Mouse (Mus musculus) heart, adult 2 months (tissue): ENCODE measurements at regions not wholly inside any gene's neighbourhood (a gene's known extent, or its start where the extent isn't known, plus 50 kb on each side); places are given as distances from the start of the nearest gene placed in this dataset.

Experiments
- DNase-seq, 2 experiments: peaks; one replicate each; pipeline ENCODE4 v3.0.0; 2021
- H3K27ac ChIP-seq: fragments of 200-600 bp; 2 replicates; pipeline ENCODE4 v1.8.1; 2022
- H3K27me3 ChIP-seq: fragments of 200-500 bp; 2 replicates; pipeline ENCODE4 v1.6.1; 2012; ENCODE audit warnings: mild to moderate bottlenecking, low read length, inconsistent platforms, mixed read lengths; ENCODE audit not compliant: control insufficient read depth, insufficient read depth
- H3K36me3 ChIP-seq: fragments of 200-500 bp; 2 replicates; pipeline ENCODE4 v1.6.1; 2012; ENCODE audit warnings: low read length, inconsistent platforms; ENCODE audit not compliant: control insufficient read depth, insufficient read depth
- H3K4me1 ChIP-seq: fragments of 200-500 bp; 2 replicates; pipeline ENCODE4 v1.6.1; 2011; ENCODE audit warnings: low read length; ENCODE audit not compliant: control insufficient read depth, insufficient read depth
- H3K4me3 ChIP-seq: fragments of 200-600 bp; 2 replicates; pipeline ENCODE4 v1.8.1; 2022
- H3K79me2 ChIP-seq: fragments of 200-500 bp; replicated peaks from 2 replicates; pipeline ENCODE4 v1.6.1; 2012; ENCODE audit warnings: mild to moderate bottlenecking, inconsistent platforms, low read length, moderate library complexity, mixed read lengths; ENCODE audit not compliant: control insufficient read depth, insufficient read depth
- H3K9ac ChIP-seq: fragments of 200-500 bp; 2 replicates; pipeline ENCODE4 v1.6.1; 2012; ENCODE audit warnings: low read depth, mild to moderate bottlenecking, control low read depth, inconsistent platforms, low read length, mixed read lengths
- CTCF ChIP-seq: fragments of 200-600 bp; IDR thresholded peaks from 2 replicates; pipeline ENCODE4 v1.8.1; 2022; ENCODE audit warnings: antibody characterized with exemption, mild to moderate bottlenecking, moderate library complexity
- EP300 ChIP-seq: fragments of 200-500 bp; IDR thresholded peaks from 2 replicates; pipeline ENCODE4 v1.6.1; 2011; ENCODE audit warnings: low read depth, low read length, control low read depth; ENCODE audit not compliant: insufficient read depth
- POLR2A ChIP-seq: fragments of 200-500 bp; IDR thresholded peaks from 2 replicates; pipeline ENCODE4 v1.6.1; 2011; ENCODE audit warnings: mild to moderate bottlenecking, low read depth, low read length, control low read depth; ENCODE audit not compliant: insufficient read depth
- whole genome bisulfite sequencing: fragments of 180-500 bp; shearing (Covaris S2); methylation state at CpG from one replicate; pipeline ENCODE4 v1.1.7; 2018; 5-methylcytosine and 5-hydroxymethylcytosine counted together
- intact Hi-C: fragments of 180-260 bp; cut with DNase I; formaldehyde crosslinking; loops from one replicate; pipeline ENCODE4 v1.15.1; 2025

- H3K27me3 ChIP-seq = no peaks in the 10 kb centered on the region
- DNase-seq = no peak
- no peak overlapping the region for H3K4me3 ChIP-seq
- no peaks in the 10 kb centered on the region for H3K36me3 ChIP-seq
- H3K27ac ChIP-seq = no peak overlapping the region
- no peak overlapping the region for H3K9ac ChIP-seq
- no peak for TF ChIP-seq EP300
- TF ChIP-seq CTCF = no peak
- TF ChIP-seq POLR2A = no peak
- WGBS = 69% methylated on average over 6 of the region's 6 CpGs
- H3K79me2 ChIP-seq = no peaks in the 10 kb centered on the region
- no peaks in the 10 kb centered on the region for H3K4me1 ChIP-seq
- intact Hi-C loops = no loop called here
Observed at GRCm38 (mm10) chr12:107036357-107036756, 452.1 kb upstream of the 3110018I06Rik start.

DNA sequence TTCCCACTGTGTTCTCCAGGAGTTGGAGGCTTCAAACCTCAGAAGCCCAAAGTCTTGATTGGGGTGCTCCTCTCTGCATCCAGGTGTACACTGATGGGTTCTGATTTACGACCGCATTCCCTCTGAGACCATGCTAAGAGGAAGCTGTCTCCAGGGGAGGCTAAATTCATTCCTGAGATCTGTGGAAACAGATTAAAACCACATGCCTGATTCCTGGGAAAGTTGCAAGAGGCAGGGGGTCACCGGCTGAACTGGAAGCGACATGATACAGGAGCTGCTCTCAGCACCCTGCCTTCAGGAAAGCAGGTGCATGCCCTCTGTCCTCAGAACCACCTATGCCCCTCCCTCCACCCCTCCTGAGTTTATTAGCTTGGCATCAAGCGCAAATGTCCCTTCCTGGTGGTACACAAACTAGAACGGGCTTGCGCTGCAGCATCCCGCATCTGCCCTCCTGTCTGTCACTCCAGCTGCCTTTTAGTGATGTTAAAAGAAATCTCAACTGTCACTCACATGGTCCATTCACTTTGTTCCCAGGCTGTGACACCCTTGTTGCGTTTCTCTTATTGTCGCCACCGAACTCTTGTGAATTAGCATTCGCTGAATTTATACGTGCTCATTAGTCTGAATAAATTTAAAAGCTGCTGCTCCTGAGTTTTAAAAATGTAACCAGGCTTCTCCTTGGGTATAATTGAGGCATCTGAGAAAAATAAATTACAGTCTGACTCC lies 446.3 kb upstream of the 3110018I06Rik start:
- Histone ChIP-seq H3K27me3 (0 out of 2 replicates have a peak, but pooled peaks cover 1% of the 10 kb centered on the region), H3K4me3 (no peak overlapping the region), H3K27ac (no peak overlapping the region), H3K4me1 (no peaks in the 10 kb centered on the region), H3K36me3 (no peaks in the 10 kb centered on the region), H3K9ac (no peak overlapping the region), H3K79me2 (no peaks in the 10 kb centered on the region)
- TF ChIP-seq CTCF (no peak), POLR2A (no peak), EP300 (no peak)
- WGBS = 74% methylated on average over 13 of the region's 13 CpGs
- DNase-seq = no peak
- intact Hi-C loops = no loop called here

- Histone ChIP-seq H3K36me3 (no peaks in the 10 kb centered on the region), H3K4me1 (no peaks in the 10 kb centered on the region), H3K79me2 (no peaks in the 10 kb centered on the region), H3K9ac (no peak overlapping the region), H3K4me3 (no peak overlapping the region), H3K27ac (no peak overlapping the region), H3K27me3 (0 out of 2 replicates have a peak, but pooled peaks cover 1% of the 10 kb centered on the region)
- intact Hi-C loops = no loop called here
- TF ChIP-seq CTCF (no peak), POLR2A (no peak), EP300 (no peak)
- DNase-seq = no peak
- 68% methylated on average over 3 of the region's 3 CpGs for WGBS
Observed at GRCm38 (mm10) chr12:107046496-107046895, 441.9 kb upstream of the 3110018I06Rik start.

- TF ChIP-seq POLR2A = no peak
- no peak for TF ChIP-seq EP300
- no peak for TF ChIP-seq CTCF
- no peaks in the 10 kb centered on the region for H3K4me1 ChIP-seq
- WGBS = 63% methylated on average over 13 of the region's 13 CpGs
Observed at GRCm38 (mm10) chr12:107047059-107047531, 441.3 kb upstream of the 3110018I06Rik start.

GRCm38 (mm10) chr12:107050891-107051635 lies 437.4 kb upstream of the 3110018I06Rik start:
- no peak for DNase-seq
- no peak overlapping the region for H3K4me3 ChIP-seq
- TF ChIP-seq POLR2A (no peak), EP300 (no peak), CTCF (no peak)
- H3K4me1 ChIP-seq = no peaks in the 10 kb centered on the region
- H3K36me3 ChIP-seq = no peaks in the 10 kb centered on the region
- intact Hi-C loops = no loop called here
- H3K9ac ChIP-seq = no peak overlapping the region
- no peaks in the 10 kb centered on the region for H3K27me3 ChIP-seq
- no peak overlapping the region for H3K27ac ChIP-seq
- no peaks in the 10 kb centered on the region for H3K79me2 ChIP-seq
- WGBS = 67% methylated on average over 7 of the region's 7 CpGs

More at GRCm38 (mm10) chr12:107047059-107047531, 441.3 kb upstream of the 3110018I06Rik start:
- 0 out of 2 replicates have a peak, but pooled peaks cover 1% of the 10 kb centered on the region for H3K27me3 ChIP-seq
- intact Hi-C loops = no loop called here
- H3K36me3 ChIP-seq = no peaks in the 10 kb centered on the region
- no peak overlapping the region for H3K9ac ChIP-seq
- H3K27ac ChIP-seq = no peak overlapping the region
- H3K4me3 ChIP-seq = no peak overlapping the region
- H3K79me2 ChIP-seq = no peaks in the 10 kb centered on the region
- peak in 1 of 2 experiments; percentile 2 for DNase-seq

DNA sequence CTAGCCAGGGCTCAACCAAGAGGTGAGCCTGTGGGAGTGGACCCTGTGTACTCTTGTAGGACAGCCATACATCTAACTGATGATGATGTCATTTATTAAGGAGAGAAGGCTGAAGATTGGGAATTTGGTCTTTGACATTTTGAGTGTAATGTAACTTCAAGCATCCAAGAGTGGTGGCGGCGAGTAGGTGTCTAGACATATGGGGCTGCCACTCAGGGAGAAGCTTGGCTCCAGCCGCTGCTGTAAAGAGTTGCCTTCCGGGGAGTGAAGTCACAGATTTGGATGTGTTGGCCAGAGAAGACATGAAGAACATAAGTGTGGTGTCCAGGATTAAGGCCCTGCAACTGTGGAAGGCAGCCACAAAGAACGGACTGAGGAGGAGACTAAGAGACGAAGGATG lies 436.3 kb upstream of the 3110018I06Rik start:
- TF ChIP-seq EP300 (no peak), POLR2A (no peak), CTCF (no peak)
- Histone ChIP-seq H3K9ac (no peak overlapping the region), H3K4me3 (no peak overlapping the region), H3K4me1 (no peaks in the 10 kb centered on the region), H3K36me3 (no peaks in the 10 kb centered on the region), H3K27ac (no peak overlapping the region), H3K27me3 (no peaks in the 10 kb centered on the region), H3K79me2 (no peaks in the 10 kb centered on the region)
- intact Hi-C loops = no loop called here
- WGBS = 91% methylated on average over 6 of the region's 6 CpGs
- DNase-seq = no peak
